In genomic region chr11:101990244-101990643, GRCm38 (mm10) we compare ENCODE assay signal across 29 mouse cellular contexts. TPM values are rescaled to one million over a fixed set of nuclear protein-coding genes. Genes with fewer than 3 reads are reported as not detected.
A peak's percentile ranks its signal among the peaks of the same experiment; 100 is the strongest.
DNase-seq lines count a peak whose midpoint lies in the region; ATAC-seq lines count a peak whose summit lies in the region.
"Had no signal": no experiment of that assay in that cellular context is flagged by ENCODE, and none has a peak within 500 bp of the region (broad histone marks: within the 10 kb centered on the region; RNA-seq: fewer than 3 reads in every experiment).

No protein-coding gene starts in this region.

- no peaks in the 10 kb centered on the region; the same call in 1 of the 2 replicates for H3K4me1 ChIP-seq in midbrain, embryonic 11.5 days (ENCODE audit: control insufficient read depth, insufficient read depth, low read length)
- H3K4me1 ChIP-seq: embryonic facial prominence, embryonic 12.5 days; forebrain, embryonic 15.5 days had no signal

- H3K4me2 ChIP-seq in midbrain, embryonic 11.5 days: no peak overlapping the region
- H3K4me2 ChIP-seq: embryonic facial prominence, embryonic 12.5 days; embryonic facial prominence, embryonic 15.5 days; forebrain, embryonic 15.5 days; heart, embryonic 12.5 days; heart, embryonic 15.5 days; hindbrain, embryonic 13.5 days had no signal

- no peaks in the 10 kb centered on the region for H3K9me3 ChIP-seq in midbrain, embryonic 11.5 days (ENCODE audit: control insufficient read depth, low read length)
- H3K9me3 ChIP-seq: embryonic facial prominence, embryonic 12.5 days; embryonic facial prominence, embryonic 15.5 days; forebrain, embryonic 15.5 days; heart, embryonic 12.5 days; heart, embryonic 15.5 days; hindbrain, embryonic 10.5 days; hindbrain, embryonic 13.5 days had no signal

- H3K9ac ChIP-seq in midbrain, embryonic 11.5 days (ENCODE audit: low read length): no peak overlapping the region
- H3K9ac ChIP-seq: embryonic facial prominence, embryonic 12.5 days; embryonic facial prominence, embryonic 15.5 days; forebrain, embryonic 15.5 days; heart, embryonic 12.5 days; heart, embryonic 15.5 days; hindbrain, embryonic 13.5 days had no signal

- no peak overlapping the region for H3K27ac ChIP-seq in midbrain, embryonic 11.5 days (ENCODE audit: low read depth, low read length)
- H3K27ac ChIP-seq: embryonic facial prominence, embryonic 12.5 days; embryonic facial prominence, embryonic 15.5 days; forebrain, embryonic 15.5 days; heart, embryonic 15.5 days; hindbrain, embryonic 10.5 days; hindbrain, embryonic 13.5 days had no signal

- intact Hi-C loops in left cerebral cortex, postnatal 10 days (cut with DNase I): no loop called here

- 88% methylated on average over 3 of the region's 3 CpGs for WGBS in midbrain, embryonic 11.5 days

- ATAC-seq in frontal cortex, adult (ENCODE audit: low TSS enrichment): peak; percentile 39; the same call in 1 of the 2 replicates
- ATAC-seq in midbrain, embryonic 11.5 days (ENCODE audit: low FRiP score): no peak
- ATAC-seq: activated CD4-positive, CD25-positive, alpha-beta regulatory T cell, adult 4 months; forebrain, embryonic 15.5 days; hindbrain, embryonic 16.5 days had no signal

- H3K27me3 ChIP-seq in midbrain, embryonic 11.5 days (ENCODE audit: control insufficient read depth, insufficient read depth, low read length): no peaks in the 10 kb centered on the region; the same call in 1 of the 2 replicates
- H3K27me3 ChIP-seq: heart, embryonic 15.5 days had no signal

- H3K36me3 ChIP-seq in midbrain, embryonic 11.5 days (ENCODE audit: control insufficient read depth, insufficient read depth, low read length): no peaks in the 10 kb centered on the region
- H3K36me3 ChIP-seq: embryonic facial prominence, embryonic 12.5 days; embryonic facial prominence, embryonic 15.5 days; forebrain, embryonic 15.5 days; heart, embryonic 12.5 days; heart, embryonic 15.5 days; hindbrain, embryonic 10.5 days; hindbrain, embryonic 13.5 days had no signal

- no peak overlapping the region for H3K4me3 ChIP-seq in midbrain, embryonic 11.5 days (ENCODE audit: low read depth, low read length)
- H3K4me3 ChIP-seq: embryonic facial prominence, embryonic 12.5 days; embryonic facial prominence, embryonic 15.5 days; forebrain, embryonic 15.5 days; heart, embryonic 12.5 days; heart, embryonic 15.5 days; hindbrain, embryonic 10.5 days; hindbrain, embryonic 13.5 days had no signal

- DNase-seq in frontal cortex, postnatal 25 days (ENCODE audit: low spot score in 2 of 2): no peak
- peak; percentile 60 to 71 for DNase-seq in left cerebral cortex, adult 18-20 months (ENCODE audit: low spot score in 2 of 2)
- DNase-seq in left cerebral cortex, postnatal 10 days (ENCODE audit: extremely low spot score in 1 of 2, low spot score in 2 of 2): no peak
- peak; percentile 79 for DNase-seq in right cerebral cortex, adult 18-20 months
- DNase-seq in right cerebral cortex, postnatal 10 days (ENCODE audit: low spot score in 2 of 2): no peak
- peak; percentile 85 for DNase-seq in brain, adult 2 months (ENCODE audit: low read depth, low spot score)
- no peak for DNase-seq in midbrain, embryonic 11.5 days (ENCODE audit: low spot score, missing footprints)
- DNase-seq: adrenal gland, adult 8-10 months; adrenal gland, postnatal 25 days; cerebellum, adult 18-20 months; cerebellum, adult 9-10 months; cerebellum, postnatal 14 days; gastrocnemius, postnatal 25 days; heart, adult 18-20 months; heart, postnatal 10 days; heart, postnatal 36 days had no signal

RNA-seq across cellular contexts. Expression of gene Dusp3, which starts 3.4 kb away (rescaled TPM):
- 100 to 1,000 TPM; 195 to 205 TPM for total RNA-seq in left cerebral cortex, adult 18-20 months (2021)
- 100 to 1,000 TPM; 138 to 142 TPM for total RNA-seq in left cerebral cortex, postnatal 10 days (2021)
- 11.1 and 11.6 TPM in 2 replicates for polyA plus RNA-seq in midbrain, embryonic 11.5 days (2014; fragmentation: Nextera tagmentation; extraction: Ambion mirVana)

RNA-seq across cellular contexts. Expression of gene Cfap97d1, which starts 6.2 kb away (rescaled TPM):
- not detected for total RNA-seq in left cerebral cortex, adult 18-20 months (2021)
- total RNA-seq in left cerebral cortex, postnatal 10 days (2021): not detected
- not detected in 2 replicates for polyA plus RNA-seq in midbrain, embryonic 11.5 days (2014; fragmentation: Nextera tagmentation; extraction: Ambion mirVana)
- total RNA-seq: adrenal gland, adult 8-10 months; adrenal gland, postnatal 25 days; ES-E14; gastrocnemius, adult 8-10 months; gastrocnemius, postnatal 25 days; heart, adult 18-20 months; heart, postnatal 10 days; heart, postnatal 36 days had no signal
- polyA plus RNA-seq: activated CD4-positive, CD25-positive, alpha-beta regulatory T cell, adult 4 months; embryonic facial prominence, embryonic 12.5 days; embryonic facial prominence, embryonic 15.5 days; forebrain, embryonic 11.5 days; forebrain, embryonic 15.5 days; heart, embryonic 12.5 days; heart, embryonic 15.5 days; hindbrain, embryonic 10.5 days; hindbrain, embryonic 13.5 days; hindbrain, embryonic 16.5 days had no signal

RNA-seq across cellular contexts. Expression of gene Sost, which starts 23.4 kb away (rescaled TPM):
- not detected for total RNA-seq in left cerebral cortex, adult 18-20 months (2021)
- not detected for total RNA-seq in left cerebral cortex, postnatal 10 days (2021)
- polyA plus RNA-seq in midbrain, embryonic 11.5 days (2014; fragmentation: Nextera tagmentation; extraction: Ambion mirVana): not detected in 2 replicates
- total RNA-seq: adrenal gland, adult 8-10 months; adrenal gland, postnatal 25 days; ES-E14; gastrocnemius, adult 8-10 months; gastrocnemius, postnatal 25 days had no signal
- polyA plus RNA-seq: activated CD4-positive, CD25-positive, alpha-beta regulatory T cell, adult 4 months; forebrain, embryonic 11.5 days; forebrain, embryonic 15.5 days had no signal

RNA-seq across cellular contexts. Expression of gene Mpp3, which starts 38.0 kb away (rescaled TPM):
- total RNA-seq in left cerebral cortex, adult 18-20 months (2021): 10 to 100 TPM; 77.6 to 89.6 TPM
- total RNA-seq in left cerebral cortex, postnatal 10 days (2021): 10 to 100 TPM; 34.1 to 36.3 TPM
- 14.4 and 15.5 TPM in 2 replicates for polyA plus RNA-seq in midbrain, embryonic 11.5 days (2014; fragmentation: Nextera tagmentation; extraction: Ambion mirVana)

RNA-seq across cellular contexts. Expression of gene Cd300lg, which starts 51.1 kb away (rescaled TPM):
- under 1 TPM in 1 of 2 experiments, not detected in 1; 0.19 TPM for total RNA-seq in left cerebral cortex, adult 18-20 months (2021)
- total RNA-seq in left cerebral cortex, postnatal 10 days (2021): not detected
- 0.11 and 0.19 TPM in 2 replicates for polyA plus RNA-seq in midbrain, embryonic 11.5 days (2014; fragmentation: Nextera tagmentation; extraction: Ambion mirVana)
- total RNA-seq: ES-E14 had no signal

Comparison
In these comparisons a context has a peak if more than half of its experiments do, and no peak if none do; other contexts are left out.
1. DNase-seq: peak in left cerebral cortex, adult 18-20 months (2 of 2), right cerebral cortex, adult 18-20 months (single experiment) and brain, adult 2 months (single experiment); none in frontal cortex, postnatal 25 days (0 of 2), left cerebral cortex, postnatal 10 days (0 of 2), right cerebral cortex, postnatal 10 days (0 of 2) and midbrain, embryonic 11.5 days (single experiment).